Mouse (Mus musculus) lung, postnatal 0 days (tissue): ENCODE data around the gene F2rl2.

Experiments used
- CTCF ChIP-seq: IDR thresholded peaks from 2 replicates; pipeline ENCODE4 v1.5.1; 2016; ENCODE audit warnings: antibody characterized with exemption, mild to moderate bottlenecking
- EP300 ChIP-seq: IDR thresholded peaks from 2 replicates; pipeline ENCODE4 v1.6.1; 2016; ENCODE audit warnings: antibody characterized with exemption, mild to moderate bottlenecking, control low read depth

- TF ChIP-seq CTCF (no peak), EP300 (no peak)
Measured at GRCm38 (mm10) chr13:95697874-95698273, 1.2 kb downstream of the F2rl2 start.
